Mouse (Mus musculus): Measurements from ENCODE around the gene Depdc7.

DNA sequence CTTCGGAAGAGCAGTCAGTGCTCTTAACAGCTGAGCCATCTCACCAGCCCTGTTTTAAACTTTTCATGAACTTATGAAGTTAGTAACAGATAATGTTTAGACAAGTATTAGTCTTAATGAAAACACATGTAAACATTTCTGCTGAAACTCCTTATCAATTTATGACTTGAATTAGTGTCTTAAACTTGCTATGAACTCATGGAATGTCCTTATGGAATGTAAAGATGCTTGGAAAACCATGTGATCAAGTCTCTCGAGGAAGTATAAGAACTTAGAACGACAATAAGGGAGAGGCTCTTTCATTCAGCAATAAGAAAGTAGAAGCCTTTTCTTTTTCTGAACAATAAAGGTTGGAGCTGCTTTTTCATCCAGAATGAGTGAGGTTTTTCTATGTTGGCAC is 38.3 kb downstream of the Depdc7 start:
- TF ChIP-seq POLR2A (IDR thresholded peaks at IDR 0.05; ENCODE audit: control insufficient read depth, extremely low read depth, insufficient read depth, low read length, poor library complexity) (no peak), CTCF (IDR thresholded peaks at IDR 0.05; ENCODE audit: borderline replicate concordance, control insufficient read depth, extremely low read depth, insufficient read depth, low read length, poor library complexity) (no peak)
